Mouse (Mus musculus) gastrocnemius, postnatal 14 days (tissue): ENCODE data around the gene Slu7. TPM values are rescaled to one million over a fixed set of nuclear protein-coding genes. Genes with fewer than 3 reads are reported as not detected.

Source experiments
- DNase-seq: peaks from one replicate; pipeline ENCODE4 v3.0.0; 2021; ENCODE audit warnings: mixed read lengths
- intact Hi-C: fragments of 180-260 bp; cut with DNase I; formaldehyde crosslinking; loops from one replicate; pipeline ENCODE4 v1.15.1; 2025; ENCODE audit warnings: low total_unique reads
- long read RNA-seq, 2 experiments: library from polyadenylated mRNA; stranded (forward); transcript quantifications; one replicate each; pipeline ENCODE4 v2.0.0; 2021
- total RNA-seq, 2 experiments: library from RNA; stranded (reverse); gene quantifications; 2 replicates each; pipeline ENCODE4 v1.2.3; 2021

The Slu7 gene
- total RNA-seq = 10 to 100 TPM; 27.8 to 27.9 TPM
- long read RNA-seq, experiment 1, transcript Slu7-201 (16 exons, 3,625 nt) = major isoform, 11 of 29 reads
- long read RNA-seq, experiment 1, partial matches to known transcripts = 1 of 29 reads
- long read RNA-seq, experiment 1, other reads (novel, unspliced or antisense) = 17 of 29 reads
- long read RNA-seq, experiment 2, transcript Slu7-201 (16 exons, 3,625 nt) = major isoform, 14 of 42 reads
- long read RNA-seq, experiment 2, partial matches to known transcripts = 2 of 42 reads
- long read RNA-seq, experiment 2, other reads (novel, unspliced or antisense) = 24 of 42 reads

- DNase-seq = peak; percentile 71
- intact Hi-C loops = no loop called here
These were observed at the start of gene Slu7 for GRCm38 (mm10) chr11:43433254-43434023. TSS of gene Slu7 (plus strand) at chr11:43433744.

GRCm38 (mm10) chr11:43385055-43385649 lies 48.4 kb upstream of the Slu7 start:
- DNase-seq = peak; percentile 44
- intact Hi-C loops = no loop called here

DNA sequence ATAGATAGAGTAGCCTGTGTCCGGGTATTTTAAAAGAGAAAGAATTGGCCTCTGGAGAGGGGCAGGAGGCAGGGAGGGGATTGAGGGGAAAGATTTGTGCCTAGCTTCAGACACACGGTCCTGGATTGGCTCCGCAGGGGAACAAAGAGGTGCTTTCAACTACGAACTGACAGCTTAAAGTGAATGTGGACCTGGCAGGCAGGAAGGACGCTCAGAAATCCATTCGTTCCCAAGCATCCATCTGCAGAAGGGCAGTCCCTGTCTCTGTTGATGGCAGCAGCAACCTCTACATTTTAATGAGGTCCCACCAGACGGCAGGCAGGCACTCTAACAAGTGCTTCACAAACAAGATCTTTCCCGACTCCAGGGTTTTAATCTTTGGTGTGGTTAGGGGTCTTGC lies 47.8 kb upstream of the Slu7 start:
- intact Hi-C loops = no loop called here

DNA sequence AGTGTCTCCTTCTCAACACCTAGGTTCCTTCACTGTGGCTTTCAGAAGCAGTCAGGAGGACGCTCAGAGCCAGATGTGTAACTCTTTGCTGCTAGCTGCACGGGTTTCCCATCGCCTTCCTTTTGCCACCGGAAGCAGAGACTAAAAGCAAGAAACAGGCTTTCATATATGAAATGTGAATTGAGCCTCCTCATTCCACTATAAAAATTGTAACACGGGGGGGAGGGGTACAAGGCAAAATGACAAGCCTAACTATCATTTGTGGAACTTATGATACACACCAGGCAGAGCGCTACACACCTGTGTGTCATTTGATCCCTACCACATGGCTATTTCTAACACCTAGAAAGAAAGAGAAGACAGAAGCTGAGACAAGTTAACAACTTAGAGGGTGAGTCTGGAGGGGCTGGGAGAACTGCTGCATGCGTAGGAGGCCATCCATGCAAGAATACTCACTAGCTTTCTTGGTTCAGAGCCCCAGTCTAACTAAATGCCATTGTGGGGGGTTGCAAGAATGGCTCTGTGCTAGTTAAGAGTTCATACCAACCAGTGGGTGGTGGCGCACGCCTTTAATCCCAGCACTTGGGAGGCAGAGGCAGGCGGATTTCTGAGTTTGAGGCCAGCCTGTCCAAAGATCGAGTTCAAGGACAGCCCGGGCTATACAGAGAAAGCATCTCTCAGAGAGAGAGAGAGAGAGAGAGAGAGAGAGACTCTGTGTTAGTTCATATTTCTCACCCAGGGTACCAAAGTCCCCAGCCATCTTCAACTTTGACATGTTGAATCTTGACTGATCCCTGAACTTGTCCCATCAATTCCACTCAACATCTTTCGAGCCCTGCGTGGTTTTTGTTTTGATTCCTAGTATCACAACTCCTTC lies 46.3 kb upstream of the Slu7 start:
- DNase-seq = no peak
- intact Hi-C loops = no loop called here

More for the DNA sequence above, 47.8 kb upstream of the Slu7 start:
- no peak for DNase-seq

DNA sequence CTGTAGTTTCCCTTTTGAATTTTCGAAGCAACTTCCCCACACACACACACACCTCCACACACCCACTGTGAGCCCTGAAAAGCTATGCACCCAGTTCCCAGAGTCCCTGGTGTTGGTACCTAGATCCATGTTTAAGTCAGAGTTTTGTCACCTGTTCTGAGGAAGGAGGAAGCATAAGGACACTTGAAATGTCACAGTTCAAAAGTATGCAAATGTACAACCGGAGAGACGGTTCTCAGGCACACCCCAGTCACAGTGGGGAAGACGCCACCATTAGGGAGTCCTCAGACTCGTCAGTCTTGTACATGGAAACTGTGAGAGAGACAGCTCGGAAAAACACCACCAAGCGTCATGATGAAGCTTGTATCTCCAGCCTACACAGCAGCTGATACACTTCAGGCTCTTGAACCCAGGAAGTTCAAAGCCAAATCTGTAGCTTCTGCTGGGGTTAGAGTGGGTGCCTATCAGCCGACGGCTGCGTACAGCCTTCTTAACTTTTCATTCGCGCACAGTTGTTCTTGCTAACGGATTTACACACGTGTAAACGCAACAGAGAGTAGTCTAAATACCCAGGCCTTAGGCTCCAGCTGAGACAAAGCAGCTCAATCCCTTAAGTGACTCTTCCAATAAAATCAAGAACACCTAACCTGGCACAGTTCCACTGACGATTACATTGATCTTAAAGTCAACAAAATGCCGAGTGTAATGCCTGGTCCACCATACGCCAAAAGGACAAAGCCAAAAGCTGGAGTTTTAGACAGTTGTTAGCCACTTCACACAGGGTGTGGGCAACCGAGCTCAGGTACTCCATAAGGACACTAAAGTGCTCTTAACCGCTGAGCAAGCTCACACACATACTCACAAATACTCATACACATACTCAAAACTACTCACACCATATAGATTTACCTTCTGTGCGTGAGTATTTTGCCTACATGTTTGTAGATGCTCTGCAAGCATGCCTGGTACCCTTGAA lies 45.1 kb upstream of the Slu7 start:
- intact Hi-C loops = no loop called here
- DNase-seq = no peak

- no peak for DNase-seq
- intact Hi-C loops = no loop called here
These were observed 44.4 kb upstream of the Slu7 start for GRCm38 (mm10) chr11:43389118-43389517.

GRCm38 (mm10) chr11:43392757-43393156 lies 40.8 kb upstream of the Slu7 start:
- intact Hi-C loops = no loop called here
- DNase-seq = no peak

DNA sequence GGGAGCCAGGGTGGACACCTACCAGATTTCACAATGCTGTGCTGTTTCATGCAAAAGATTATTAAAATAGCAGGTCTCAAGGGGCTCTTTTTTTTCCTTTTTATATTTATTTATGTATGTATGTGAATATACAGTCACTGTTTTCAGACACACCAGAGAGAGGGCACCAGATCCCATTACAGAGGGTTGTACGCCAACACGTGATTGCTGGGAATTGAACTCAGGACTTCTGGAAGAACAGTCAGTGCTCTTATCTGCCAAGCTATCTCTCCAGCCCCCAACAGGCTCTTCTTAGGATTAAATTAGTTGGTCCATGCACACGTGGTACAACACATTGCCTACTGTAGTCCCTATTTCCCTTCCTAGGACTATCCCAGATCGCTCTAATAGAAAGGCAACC lies 40.2 kb upstream of the Slu7 start:
- DNase-seq = no peak
- intact Hi-C loops = no loop called here

DNA sequence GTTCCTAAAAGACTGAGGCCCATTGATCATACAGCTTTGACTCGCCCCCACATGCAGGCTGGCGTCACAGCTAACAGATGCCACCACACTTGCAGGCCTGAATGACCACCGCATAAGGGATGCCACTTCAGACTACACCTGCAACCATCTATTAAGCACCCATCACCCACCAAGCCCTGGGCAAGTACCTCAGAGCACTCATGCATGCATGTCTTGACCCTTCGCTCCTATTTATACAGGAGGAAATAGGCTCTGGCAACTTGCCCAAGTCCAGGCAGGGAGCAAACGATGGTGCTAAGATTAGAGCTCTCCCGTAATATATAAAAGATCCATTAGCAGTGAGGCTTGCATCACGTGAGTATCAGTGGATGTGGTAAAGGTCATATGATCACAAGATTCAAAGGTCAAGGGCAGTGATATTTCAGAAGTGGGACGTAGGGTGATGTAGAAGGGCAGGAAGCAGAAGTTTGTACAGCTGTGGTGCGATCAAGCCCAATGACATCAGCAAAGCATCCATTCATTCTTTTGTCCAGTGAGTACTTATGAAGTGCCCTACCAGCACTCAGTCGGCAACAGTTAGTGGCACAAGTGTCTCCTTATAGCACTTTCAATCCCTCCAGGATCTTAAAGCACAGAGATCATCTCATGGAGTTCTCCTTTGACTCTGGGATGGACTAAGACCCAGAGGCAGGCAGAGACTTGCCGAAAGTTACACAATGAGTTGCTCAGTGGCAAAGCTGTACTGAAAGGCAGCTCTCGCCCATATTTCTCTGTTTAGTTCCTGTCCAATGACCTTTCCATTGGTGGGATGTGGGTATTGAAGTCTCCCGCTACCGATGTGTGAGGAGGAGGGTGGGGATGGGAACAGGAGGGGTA lies 38.2 kb upstream of the Slu7 start:
- DNase-seq = no peak
- intact Hi-C loops = no loop called here

DNA sequence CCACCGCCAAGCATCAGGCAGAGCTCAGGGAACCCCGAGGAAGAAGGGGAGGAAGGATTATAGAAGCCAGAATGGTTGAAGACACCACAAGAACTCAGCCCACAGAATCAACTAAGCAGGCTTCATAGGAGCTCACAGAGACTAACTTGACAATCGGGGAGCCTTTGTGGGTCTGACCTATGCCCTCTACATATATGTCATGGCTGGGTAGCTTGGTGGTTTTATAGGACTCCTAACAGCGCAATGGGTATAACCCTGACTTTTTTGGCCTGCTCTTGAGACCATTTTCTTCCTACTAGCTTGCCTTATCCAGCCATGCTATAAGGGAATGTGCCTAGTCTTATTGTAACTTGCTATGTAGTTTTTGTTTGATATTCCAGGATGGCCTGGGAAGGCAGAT lies 37.3 kb upstream of the Slu7 start:
- intact Hi-C loops = no loop called here
- no peak for DNase-seq

DNA sequence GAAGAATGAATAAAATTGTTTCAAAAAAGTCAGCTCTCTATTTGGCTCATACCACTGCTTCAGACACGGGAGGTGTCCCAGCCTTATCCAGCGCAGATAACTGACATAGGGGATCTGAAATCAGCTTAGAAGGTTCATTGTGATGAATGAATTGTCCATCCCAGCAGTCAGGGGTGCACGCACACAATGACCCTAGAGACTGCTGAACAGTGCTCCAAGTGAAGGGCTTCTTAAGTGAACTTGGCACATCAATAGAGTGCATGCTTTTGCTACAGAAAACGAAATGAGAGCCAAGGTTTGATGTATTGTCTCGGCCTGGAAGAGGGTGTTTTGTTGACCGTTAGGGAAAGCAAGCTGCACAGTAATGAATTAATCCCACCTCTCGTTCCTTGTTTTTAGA lies 36.9 kb upstream of the Slu7 start:
- intact Hi-C loops = no loop called here
- DNase-seq = no peak

GRCm38 (mm10) chr11:43399297-43399696 lies 34.2 kb upstream of the Slu7 start:
- no peak for DNase-seq
- intact Hi-C loops = no loop called here

DNA sequence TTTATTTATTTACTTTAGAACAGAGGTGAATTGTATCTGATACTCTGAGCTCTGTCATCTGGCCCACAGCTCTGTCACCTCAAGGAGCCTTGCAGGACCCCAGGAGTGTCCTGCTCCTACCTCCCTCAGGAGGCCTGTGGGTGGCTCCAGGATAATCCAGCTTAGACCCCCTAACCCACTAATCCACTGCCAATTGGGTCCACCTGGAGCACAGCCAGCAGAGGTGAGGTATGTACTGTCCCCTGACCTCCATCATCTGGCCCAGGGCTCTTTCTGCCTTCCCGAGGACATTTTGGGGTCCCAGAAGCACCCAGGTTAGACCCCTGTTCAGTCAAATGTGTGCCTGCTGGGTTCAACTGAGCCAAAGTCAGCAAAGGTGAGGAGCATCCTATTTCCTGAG lies 33.4 kb upstream of the Slu7 start:
- intact Hi-C loops = no loop called here
- DNase-seq = no peak

DNA sequence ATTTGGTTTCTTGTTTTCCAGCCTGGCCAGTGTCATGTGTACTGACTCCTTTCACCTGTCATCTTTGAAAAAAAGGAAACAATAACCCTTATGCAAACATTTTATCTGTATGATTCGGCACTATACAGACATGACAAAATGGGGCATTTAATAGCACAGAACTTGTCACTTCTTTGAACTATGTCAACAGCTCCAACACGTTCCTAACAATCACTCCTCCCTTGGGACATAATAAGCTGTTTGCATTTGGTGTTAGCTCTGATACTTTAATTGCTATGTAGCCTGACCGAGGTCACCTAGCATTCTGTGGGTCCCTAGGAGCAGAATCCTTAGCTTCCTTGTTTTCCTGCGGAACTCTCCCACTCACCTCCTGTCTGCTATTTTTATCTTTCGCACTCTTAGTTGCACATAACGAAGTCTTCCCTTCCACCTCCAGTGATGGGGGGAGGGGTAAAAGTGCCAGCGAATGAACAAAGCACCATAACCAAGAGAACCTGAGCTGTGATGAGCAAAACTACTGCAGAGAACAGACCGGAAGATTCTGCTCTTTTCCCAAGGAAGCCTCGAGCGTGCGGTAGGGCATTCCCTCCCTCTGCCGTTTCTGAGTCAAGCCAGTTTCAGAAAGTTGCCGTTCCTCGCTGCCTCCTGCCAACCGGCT lies 29.3 kb upstream of the Slu7 start:
- intact Hi-C loops = no loop called here
- DNase-seq = no peak

DNA sequence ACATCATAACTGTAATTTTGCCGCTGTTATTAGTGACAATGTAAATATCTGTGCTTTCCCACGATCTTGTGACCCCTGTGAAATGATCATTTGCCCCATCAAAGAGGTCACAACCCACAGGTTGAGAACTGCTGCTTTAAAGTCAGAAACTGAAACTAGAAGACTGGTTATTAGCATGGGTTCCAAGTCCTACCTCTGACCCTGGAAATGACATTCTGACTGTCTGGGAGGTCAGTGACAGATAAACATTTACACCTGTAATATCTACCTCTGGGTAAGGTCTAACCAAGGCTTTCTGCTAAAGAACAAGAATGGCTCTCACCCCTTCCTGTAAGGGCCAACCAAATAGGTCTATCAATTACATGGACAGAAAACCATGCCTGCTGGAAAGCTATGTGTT lies 24.7 kb upstream of the Slu7 start:
- no peak for DNase-seq
- intact Hi-C loops = no loop called here

DNA sequence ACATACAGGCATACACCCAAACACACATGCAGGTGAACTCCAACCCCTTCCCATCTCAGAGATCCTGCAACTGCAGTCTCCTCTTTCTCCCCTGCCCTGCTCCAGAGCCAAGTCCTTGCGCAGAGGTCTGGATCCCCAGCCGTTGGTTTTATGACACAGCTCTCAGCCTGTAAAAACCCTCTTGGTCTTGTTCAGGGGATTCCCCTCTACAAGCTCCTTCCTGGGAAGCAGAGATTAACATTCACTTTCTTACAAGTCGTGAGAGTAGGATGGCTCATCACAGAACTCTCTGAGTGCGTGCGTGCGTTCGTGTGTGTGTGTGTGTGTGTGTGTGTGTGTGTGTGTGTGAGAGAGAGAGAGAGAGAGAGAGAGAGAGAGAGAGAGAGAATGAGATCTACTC lies 23.3 kb upstream of the Slu7 start:
- intact Hi-C loops = no loop called here
- no peak for DNase-seq

DNA sequence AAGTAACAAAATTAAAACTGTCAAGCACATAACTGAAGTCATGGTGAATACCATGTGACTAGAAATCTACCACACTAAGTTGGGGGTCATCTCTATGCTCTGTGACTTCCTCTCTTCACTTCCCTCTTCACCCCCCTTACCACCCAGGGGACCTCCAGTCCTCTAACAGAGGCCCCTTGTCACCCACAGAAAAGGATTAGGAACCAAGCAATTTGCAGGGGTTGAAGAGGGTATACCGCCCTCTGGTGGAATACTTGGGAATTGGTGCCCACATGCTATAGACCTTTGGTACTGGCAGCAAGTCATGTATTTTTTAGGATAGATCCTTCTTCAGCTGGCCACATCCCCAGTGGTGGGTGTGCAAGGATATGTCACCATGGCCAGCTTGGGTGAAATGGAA lies 22.1 kb upstream of the Slu7 start:
- DNase-seq = peak; percentile 28
- intact Hi-C loops = no loop called here
